Comparison of ENCODE assay signal across 8 mouse cellular contexts in the genomic region with DNA sequence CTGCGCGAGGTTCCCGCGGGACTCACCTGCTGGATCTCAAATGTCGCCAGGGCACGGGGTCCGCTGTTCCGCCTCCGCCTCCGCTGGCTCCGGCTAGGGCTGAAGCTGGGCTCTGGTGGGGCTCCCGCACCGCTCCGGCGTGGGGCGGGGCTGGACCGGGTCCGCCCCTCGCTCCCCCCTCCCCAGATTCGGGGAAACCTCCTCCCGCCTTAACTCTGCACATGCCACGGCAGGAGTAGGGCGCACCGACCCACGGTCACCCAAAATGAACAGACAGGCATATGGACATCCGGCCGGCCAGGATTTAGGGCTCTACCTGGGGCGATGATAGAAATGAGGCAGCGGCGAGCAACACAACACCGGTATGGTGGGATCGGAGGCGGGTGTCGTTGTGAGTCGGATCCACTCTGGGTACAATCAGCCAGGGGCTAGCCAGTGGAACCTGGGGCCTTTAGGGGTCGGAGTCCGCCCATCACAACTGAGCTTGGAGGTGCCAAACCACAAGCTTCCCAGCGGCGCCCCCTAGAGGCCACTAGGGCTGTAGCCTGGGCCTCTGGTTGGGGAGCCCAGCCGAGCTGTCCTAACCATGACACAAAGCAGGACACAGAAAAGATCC. TPM values are rescaled to one million over a fixed set of nuclear protein-coding genes. Genes with fewer than 3 reads are reported as not detected.
DNase-seq lines count a peak whose midpoint lies in the region; ATAC-seq lines count a peak whose summit lies in the region.

No protein-coding gene starts in this region.

- H3K4me2 ChIP-seq in lung, embryonic 16.5 days (ENCODE audit: low read depth, low read length), result peak overlapping the region; percentile 88

- peaks cover 12% of the 10 kb centered on the region for H3K27me3 ChIP-seq in hindbrain, embryonic 10.5 days (ENCODE audit: insufficient read depth, poor library complexity, severe bottlenecking)
- H3K27me3 ChIP-seq in lung, embryonic 16.5 days (ENCODE audit: control insufficient read depth, insufficient read depth, low read depth, low read length), result no peaks in the 10 kb centered on the region

- H3K4me1 ChIP-seq in hindbrain, embryonic 10.5 days (replicated peaks), result peaks cover 53% of the 10 kb centered on the region
- peaks cover 28% of the 10 kb centered on the region for H3K4me1 ChIP-seq in lung, embryonic 16.5 days (replicated peaks; ENCODE audit: control insufficient read depth, insufficient read depth, low read length)

- peak; percentile 76 for DNase-seq in MEL-GATA-1-ER (ENCODE audit: extremely low read depth, low read depth)
- DNase-seq in cerebellum, adult 8-10 months, result peak; percentile 93
- DNase-seq in hindbrain, embryonic 10.5 days (ENCODE audit: low spot score), result peak; percentile 90
- peak; percentile 71 for DNase-seq in layer of hippocampus, adult 9-10 months (ENCODE audit: low spot score)
- DNase-seq in ovary, postnatal 10 days (ENCODE audit: low spot score), result peak; percentile 76
- peak; percentile 52 to 90 for DNase-seq in thymus, postnatal 10 days (ENCODE audit: low spot score in 2 of 2)

- ATAC-seq in frontal cortex, adult (ENCODE audit: low TSS enrichment), result peak; percentile 71
- peak; percentile 92 for ATAC-seq in lung, embryonic 16.5 days (ENCODE audit: low read depth)

- H3K4me3 ChIP-seq in hindbrain, embryonic 10.5 days, result peak overlapping the region; percentile 65
- H3K4me3 ChIP-seq in lung, embryonic 16.5 days (ENCODE audit: low read length), result peak overlapping the region; percentile 63

- WGBS in hindbrain, embryonic 10.5 days, result under 1% methylated on average over 40 of the region's 40 CpGs
- WGBS in lung, embryonic 16.5 days, result under 1% methylated on average over 40 of the region's 40 CpGs

- H3K9ac ChIP-seq in lung, embryonic 16.5 days (ENCODE audit: low read length), result peak overlapping the region; percentile 77

- H3K36me3 ChIP-seq in hindbrain, embryonic 10.5 days, result peaks cover 18% of the 10 kb centered on the region
- H3K36me3 ChIP-seq in lung, embryonic 16.5 days (ENCODE audit: control insufficient read depth, insufficient read depth, low read length), result peaks cover 4% of the 10 kb centered on the region

- peak overlapping the region; percentile 87 for H3K27ac ChIP-seq in hindbrain, embryonic 10.5 days
- H3K27ac ChIP-seq in lung, embryonic 16.5 days (ENCODE audit: low read length), result peak overlapping the region; percentile 77

- H3K9me3 ChIP-seq in hindbrain, embryonic 10.5 days, result no peaks in the 10 kb centered on the region
- no peaks in the 10 kb centered on the region for H3K9me3 ChIP-seq in lung, embryonic 16.5 days (ENCODE audit: control insufficient read depth, low read length)

RNA-seq across cellular contexts. Expression of a gene that starts 7.9 kb away (rescaled TPM):
- 56.1 and 56.9 TPM in 2 replicates for polyA plus RNA-seq in hindbrain, embryonic 10.5 days (2016; fragmentation: Nextera tagmentation; extraction: Ambion mirVana)
- polyA plus RNA-seq in lung, embryonic 16.5 days (2015; fragmentation: Nextera tagmentation; extraction: Ambion mirVana), result 50.7 and 58.0 TPM in 2 replicates

RNA-seq across cellular contexts. Expression of a gene that starts 9.0 kb away (rescaled TPM):
- polyA plus RNA-seq in hindbrain, embryonic 10.5 days (2016; fragmentation: Nextera tagmentation; extraction: Ambion mirVana), result 29.5 and 41.3 TPM in 2 replicates
- polyA plus RNA-seq in lung, embryonic 16.5 days (2015; fragmentation: Nextera tagmentation; extraction: Ambion mirVana), result 76.6 and 89.7 TPM in 2 replicates

RNA-seq across cellular contexts. Expression of a gene that starts 16.1 kb away (rescaled TPM):
- not detected in 2 replicates for polyA plus RNA-seq in hindbrain, embryonic 10.5 days (2016; fragmentation: Nextera tagmentation; extraction: Ambion mirVana)
- polyA plus RNA-seq in lung, embryonic 16.5 days (2015; fragmentation: Nextera tagmentation; extraction: Ambion mirVana), result not detected in 2 replicates

RNA-seq across cellular contexts. Expression of a gene that starts 24.1 kb away (rescaled TPM):
- polyA plus RNA-seq in hindbrain, embryonic 10.5 days (2016; fragmentation: Nextera tagmentation; extraction: Ambion mirVana), result 1.0 and 1.2 TPM in 2 replicates
- polyA plus RNA-seq in lung, embryonic 16.5 days (2015; fragmentation: Nextera tagmentation; extraction: Ambion mirVana), result 1.7 and 2.6 TPM in 2 replicates

RNA-seq across cellular contexts. Expression of a gene that starts 27.1 kb away (rescaled TPM):
- polyA plus RNA-seq in hindbrain, embryonic 10.5 days (2016; fragmentation: Nextera tagmentation; extraction: Ambion mirVana), result 40.8 and 41.0 TPM in 2 replicates
- 86.0 and 95.5 TPM in 2 replicates for polyA plus RNA-seq in lung, embryonic 16.5 days (2015; fragmentation: Nextera tagmentation; extraction: Ambion mirVana)

Comparison
In these comparisons a context has a peak if more than half of its experiments do, and no peak if none do; other contexts are left out.
1. Peak in every context shown above with its lines: DNase-seq, ATAC-seq, H3K4me3 ChIP-seq and H3K27ac ChIP-seq.